Mouse (Mus musculus): ENCODE data around the gene Tmbim1. TPM values are rescaled to one million over a fixed set of nuclear protein-coding genes. Genes with fewer than 3 reads are reported as not detected.
A peak's percentile ranks its signal among the peaks of the same experiment; 100 is the strongest.

Gene Tmbim1
- polyA plus RNA-seq, 1 experiment from 2014 or later = 12.5 TPM

GRCm38 (mm10) chr1:74300347-74301110, 4.9 kb downstream of the Tmbim1 start:
- no peak overlapping the region for H3K27ac ChIP-seq (replicated peaks)
- no peak overlapping the region for H3K4me3 ChIP-seq
- peaks cover 14% of the 10 kb centered on the region; the same call in 1 of the 2 replicates for H3K36me3 ChIP-seq (replicated peaks)
- 88% methylated on average over 6 of the region's 6 CpGs for WGBS
- no peaks in the 10 kb centered on the region for H3K9me3 ChIP-seq
- H3K27me3 ChIP-seq (replicated peaks; ENCODE audit: low read depth, poor library complexity, severe bottlenecking) = peaks cover 10% of the 10 kb centered on the region; the same call in 1 of the 2 replicates
- DNase-seq (ENCODE audit: low spot score) = no peak
- H3K4me1 ChIP-seq = peaks cover 44% of the 10 kb centered on the region

GRCm38 (mm10) chr1:74298996-74299395, 6.4 kb downstream of the Tmbim1 start:
- Histone ChIP-seq H3K27ac (replicated peaks) (no peak overlapping the region), H3K27me3 (replicated peaks; ENCODE audit: low read depth, poor library complexity, severe bottlenecking) (peaks cover 5% of the 10 kb centered on the region; the same call in 1 of the 2 replicates), H3K4me1 (peaks cover 48% of the 10 kb centered on the region), H3K36me3 (replicated peaks) (peaks cover 19% of the 10 kb centered on the region), H3K4me3 (no peak overlapping the region), H3K9me3 (no peaks in the 10 kb centered on the region)
- no peak for DNase-seq (ENCODE audit: low spot score)
- 75% methylated on average over 5 of the region's 5 CpGs for WGBS

GRCm38 (mm10) chr1:74298157-74298750, 7.2 kb downstream of the Tmbim1 start:
- H3K4me1 ChIP-seq = peaks cover 41% of the 10 kb centered on the region
- H3K27ac ChIP-seq (replicated peaks) = peak overlapping the region; percentile 35; the same call in 1 of the 2 replicates
- H3K27me3 ChIP-seq (replicated peaks; ENCODE audit: low read depth, poor library complexity, severe bottlenecking) = peaks cover 5% of the 10 kb centered on the region; the same call in 1 of the 2 replicates
- DNase-seq (ENCODE audit: low spot score) = no peak
- no peak overlapping the region for H3K4me3 ChIP-seq
- H3K36me3 ChIP-seq (replicated peaks) = peaks cover 26% of the 10 kb centered on the region
- H3K9me3 ChIP-seq = no peaks in the 10 kb centered on the region
- WGBS = 83% methylated on average over 5 of the region's 5 CpGs

- Histone ChIP-seq H3K4me3 (no peak overlapping the region; the same call in 1 of the 2 replicates), H3K36me3 (replicated peaks) (peaks cover 36% of the 10 kb centered on the region), H3K9me3 (no peaks in the 10 kb centered on the region), H3K4me1 (peaks cover 36% of the 10 kb centered on the region), H3K27ac (replicated peaks) (peak overlapping the region; percentile 82), H3K27me3 (replicated peaks; ENCODE audit: low read depth, poor library complexity, severe bottlenecking) (no peaks in the 10 kb centered on the region)
- DNase-seq (ENCODE audit: low spot score) = no peak
- 70% methylated on average over 3 of the region's 3 CpGs for WGBS
Measured at GRCm38 (mm10) chr1:74297269-74297668, 8.2 kb downstream of the Tmbim1 start.

- 45% methylated on average over 6 of the region's 6 CpGs for whole genome bisulfite sequencing
- H3K27me3 ChIP-seq (replicated peaks; ENCODE audit: low read depth, poor library complexity, severe bottlenecking) = no peaks in the 10 kb centered on the region
- no peaks in the 10 kb centered on the region for H3K9me3 ChIP-seq
- H3K36me3 ChIP-seq (replicated peaks) = peaks cover 42% of the 10 kb centered on the region
- peaks cover 36% of the 10 kb centered on the region for H3K4me1 ChIP-seq
- peak overlapping the region; percentile 82 for H3K27ac ChIP-seq (replicated peaks)
- peak overlapping the region; percentile 41; the same call in 1 of the 2 replicates for H3K4me3 ChIP-seq
- no peak for DNase-seq (ENCODE audit: low spot score)
Measured at GRCm38 (mm10) chr1:74296477-74296876, 8.9 kb downstream of the Tmbim1 start.

GRCm38 (mm10) chr1:74295456-74296171, 9.8 kb downstream of the Tmbim1 start:
- peak; percentile 81 for DNase-seq (ENCODE audit: low spot score)
- WGBS = 16% methylated on average over 9 of the region's 9 CpGs
- Histone ChIP-seq H3K27me3 (replicated peaks; ENCODE audit: low read depth, poor library complexity, severe bottlenecking) (no peaks in the 10 kb centered on the region), H3K4me1 (peaks cover 36% of the 10 kb centered on the region), H3K36me3 (replicated peaks) (peaks cover 51% of the 10 kb centered on the region), H3K4me3 (peak overlapping the region; percentile 41), H3K9me3 (no peaks in the 10 kb centered on the region), H3K27ac (replicated peaks) (peak overlapping the region; percentile 82)

- Histone ChIP-seq H3K9me3 (no peaks in the 10 kb centered on the region), H3K4me1 (peaks cover 36% of the 10 kb centered on the region), H3K27me3 (replicated peaks; ENCODE audit: low read depth, poor library complexity, severe bottlenecking) (no peaks in the 10 kb centered on the region), H3K36me3 (replicated peaks) (peaks cover 58% of the 10 kb centered on the region), H3K27ac (replicated peaks) (peak overlapping the region; percentile 82), H3K4me3 (peak overlapping the region; percentile 41; the same call in 1 of the 2 replicates)
- DNase-seq (ENCODE audit: low spot score) = no peak
- 89% methylated on average over 6 of the region's 6 CpGs for WGBS
Measured at GRCm38 (mm10) chr1:74294733-74295455, 10.5 kb downstream of the Tmbim1 start.

- H3K27ac ChIP-seq (replicated peaks) = no peak overlapping the region
- peaks cover 65% of the 10 kb centered on the region for H3K36me3 ChIP-seq (replicated peaks)
- DNase-seq (ENCODE audit: low spot score) = no peak
- H3K4me3 ChIP-seq = no peak overlapping the region
- no peaks in the 10 kb centered on the region for H3K9me3 ChIP-seq
- H3K4me1 ChIP-seq = peaks cover 36% of the 10 kb centered on the region
- WGBS = 91% methylated on average over 3 of the region's 3 CpGs
- H3K27me3 ChIP-seq (replicated peaks; ENCODE audit: low read depth, poor library complexity, severe bottlenecking) = no peaks in the 10 kb centered on the region
Measured at GRCm38 (mm10) chr1:74294090-74294643, 11.3 kb downstream of the Tmbim1 start.

- WGBS = 86% methylated on average over 8 of the region's 8 CpGs
- peaks cover 73% of the 10 kb centered on the region for H3K36me3 ChIP-seq (replicated peaks)
- no peaks in the 10 kb centered on the region for H3K9me3 ChIP-seq
- H3K4me3 ChIP-seq = no peak overlapping the region
- no peak overlapping the region for H3K27ac ChIP-seq (replicated peaks)
- no peak for DNase-seq (ENCODE audit: low spot score)
- H3K4me1 ChIP-seq = peaks cover 36% of the 10 kb centered on the region
- H3K27me3 ChIP-seq (replicated peaks; ENCODE audit: low read depth, poor library complexity, severe bottlenecking) = no peaks in the 10 kb centered on the region
Measured at GRCm38 (mm10) chr1:74293306-74293960, 12.0 kb downstream of the Tmbim1 start.

- Histone ChIP-seq H3K4me1 (peaks cover 32% of the 10 kb centered on the region), H3K27ac (replicated peaks) (no peak overlapping the region), H3K9me3 (no peaks in the 10 kb centered on the region), H3K36me3 (replicated peaks) (peaks cover 78% of the 10 kb centered on the region), H3K4me3 (no peak overlapping the region), H3K27me3 (replicated peaks; ENCODE audit: low read depth, poor library complexity, severe bottlenecking) (no peaks in the 10 kb centered on the region)
- WGBS = 85% methylated on average over 11 of the region's 11 CpGs
- DNase-seq (ENCODE audit: low spot score) = no peak
Measured at GRCm38 (mm10) chr1:74292331-74293020, 12.9 kb downstream of the Tmbim1 start.

- no peak for DNase-seq (ENCODE audit: low spot score)
- Histone ChIP-seq H3K27ac (replicated peaks) (no peak overlapping the region), H3K4me1 (peaks cover 24% of the 10 kb centered on the region), H3K36me3 (replicated peaks) (peaks cover 70% of the 10 kb centered on the region), H3K4me3 (no peak overlapping the region), H3K27me3 (replicated peaks; ENCODE audit: low read depth, poor library complexity, severe bottlenecking) (no peaks in the 10 kb centered on the region), H3K9me3 (no peaks in the 10 kb centered on the region)
- WGBS = 93% methylated on average over 5 of the region's 5 CpGs
Measured at GRCm38 (mm10) chr1:74290141-74290540, 15.3 kb downstream of the Tmbim1 start.

Measured in embryonic facial prominence, embryonic 10.5 days (tissue).